Mouse (Mus musculus): ENCODE data around the gene Ankrd23.
A peak's percentile ranks its signal among the peaks of the same experiment; 100 is the strongest.

Gene Ankrd23

DNA sequence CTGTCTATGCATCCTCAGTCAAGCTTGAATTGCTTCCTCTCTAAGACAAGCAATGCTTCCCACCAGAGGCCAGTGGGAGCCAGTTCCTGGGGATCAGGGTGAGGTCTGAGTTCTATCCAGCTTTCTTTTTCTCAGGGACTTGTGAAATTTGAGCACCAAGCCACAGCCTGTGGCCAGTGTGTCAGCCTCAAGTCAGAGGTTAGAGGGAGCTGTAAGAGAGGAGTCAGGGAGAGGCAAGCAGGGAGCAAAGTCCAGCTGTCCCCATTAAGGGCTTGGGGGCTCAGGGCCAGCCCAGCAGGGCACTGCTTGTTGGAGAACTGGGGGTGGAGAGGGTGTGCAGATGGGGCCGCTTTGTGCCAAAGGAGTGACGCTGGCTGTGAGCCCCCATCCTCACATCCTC is 26.5 kb upstream of the Ankrd23 start:
- no peak for DNase-seq (ENCODE audit: low spot score in 2 of 2)

DNA sequence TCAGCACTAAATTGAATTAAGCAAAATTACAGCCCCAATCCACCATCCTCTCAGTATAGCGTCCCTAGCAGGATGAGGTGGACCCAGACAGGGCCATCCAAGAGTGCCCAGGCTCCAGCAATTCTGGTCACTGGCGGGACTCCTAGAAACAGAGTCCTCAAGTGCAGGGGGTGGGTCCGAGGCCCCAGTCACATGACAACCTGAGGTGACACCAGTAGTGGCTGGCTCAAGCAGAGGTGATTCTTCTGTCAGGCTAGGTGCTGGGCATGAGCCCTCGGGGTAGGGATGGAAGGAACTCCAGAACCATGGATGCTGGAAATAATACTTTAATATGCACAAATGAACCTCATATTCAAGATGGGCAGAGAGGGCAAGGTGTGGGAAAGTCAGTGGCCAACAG is 25.7 kb upstream of the Ankrd23 start:
- no peak for DNase-seq (ENCODE audit: low spot score in 2 of 2)

DNA sequence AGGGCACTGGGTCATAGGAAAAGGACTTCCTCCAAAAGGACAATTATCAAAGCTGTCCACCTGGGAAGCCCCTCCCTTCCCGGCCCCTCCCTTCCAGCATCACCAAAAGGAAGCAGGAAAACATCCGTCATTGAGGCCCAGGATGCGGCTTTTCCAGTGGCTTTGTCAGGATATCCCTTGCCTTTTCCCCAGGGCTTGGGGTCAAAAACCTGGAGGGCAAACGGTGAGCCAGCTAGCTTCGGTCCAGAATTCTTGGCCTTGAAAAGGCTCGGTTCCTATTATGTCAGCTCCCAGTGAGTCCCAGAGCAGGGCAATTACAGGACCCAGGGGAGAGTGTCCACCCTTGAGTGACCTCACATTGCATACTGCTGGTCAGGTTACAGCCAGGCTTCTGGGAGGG is 24.2 kb upstream of the Ankrd23 start:
- DNase-seq (ENCODE audit: low spot score in 2 of 2) = no peak

DNA sequence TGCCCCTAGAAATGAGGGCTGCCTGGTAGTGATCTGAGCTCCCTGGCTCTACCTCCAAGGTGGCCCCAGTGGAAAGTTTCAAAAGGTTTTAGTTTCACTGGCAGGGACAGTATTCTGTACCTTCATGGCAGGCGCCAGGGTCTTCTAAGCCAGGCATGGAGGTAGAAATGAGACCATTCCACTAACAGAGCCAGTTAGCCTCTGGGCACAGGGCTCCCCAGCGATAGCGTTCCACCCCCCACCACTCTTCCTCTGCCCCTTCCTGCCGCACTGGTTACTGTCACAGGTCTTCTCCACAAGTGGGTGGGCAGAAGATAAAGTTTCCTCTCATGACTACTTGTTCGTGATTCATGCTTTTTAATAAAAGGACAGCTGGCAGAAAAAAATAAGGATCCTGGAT is 23.2 kb upstream of the Ankrd23 start:
- DNase-seq (ENCODE audit: low spot score in 2 of 2) = no peak

DNA sequence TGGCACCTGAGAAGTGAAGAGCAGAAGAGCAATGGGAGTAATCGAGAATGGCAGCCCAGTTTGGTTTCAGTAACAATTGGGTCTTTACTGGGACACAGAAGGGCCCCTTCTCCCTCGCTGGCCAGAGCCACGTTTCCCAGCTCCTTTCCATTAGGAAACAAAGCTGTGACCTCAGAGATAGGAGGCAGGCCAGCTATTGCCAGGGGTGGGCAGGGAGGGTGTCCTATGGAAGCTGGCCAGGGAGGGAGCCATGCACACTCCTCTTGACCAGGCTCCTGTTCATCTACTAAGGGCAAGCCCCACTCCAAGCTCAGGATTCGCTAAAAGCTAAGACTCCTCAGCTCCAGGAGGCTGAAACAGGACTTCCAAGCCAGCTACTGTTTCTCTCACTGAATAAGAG is 22.6 kb upstream of the Ankrd23 start:
- DNase-seq (ENCODE audit: low spot score in 2 of 2) = no peak

DNA sequence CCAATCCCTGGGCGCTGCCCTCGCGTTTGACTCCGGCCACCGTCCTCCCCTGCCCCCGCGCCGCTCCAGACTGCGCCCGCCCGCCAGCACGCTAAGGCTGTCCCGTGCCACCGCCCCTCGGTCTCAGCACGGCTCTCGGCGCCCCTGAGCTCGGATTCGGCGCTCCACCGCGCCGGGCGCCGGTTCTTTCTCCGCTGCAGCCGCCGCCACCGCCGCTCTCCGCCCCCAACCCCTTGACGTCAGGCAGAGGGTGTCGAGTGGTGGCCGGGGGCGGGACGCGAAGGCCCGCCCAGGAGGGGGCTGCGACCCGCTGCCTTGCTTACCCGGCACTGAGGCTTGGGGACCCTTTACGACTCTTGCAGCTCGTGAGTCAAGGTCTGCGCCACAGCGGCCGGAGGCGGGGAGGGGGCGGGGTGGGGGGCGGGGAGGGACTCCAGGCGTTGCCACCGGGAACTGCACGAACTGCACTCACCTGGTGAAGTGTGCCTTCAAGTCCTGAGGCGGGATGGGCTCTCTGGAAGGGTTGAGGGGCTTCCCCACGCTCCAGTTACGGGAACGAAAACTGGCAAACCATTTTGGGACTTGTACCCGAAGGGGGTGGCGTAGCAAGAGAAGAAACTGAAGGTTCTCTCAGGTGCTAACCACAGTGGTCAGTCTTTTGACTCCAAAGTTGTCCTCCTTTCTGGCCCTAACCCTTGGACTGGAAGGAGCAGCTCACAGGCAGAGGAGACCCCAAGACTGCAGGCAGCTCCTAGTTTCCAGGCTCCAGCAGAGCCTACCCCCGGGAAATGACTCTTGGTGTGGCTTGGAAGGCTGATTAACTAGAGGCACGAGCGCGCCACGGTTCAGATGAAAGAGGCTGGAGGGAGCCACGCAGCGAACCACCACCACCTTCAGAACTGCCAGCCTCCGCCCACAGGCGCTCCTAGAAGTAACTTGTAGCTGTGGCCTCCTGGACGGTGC is 21.6 kb upstream of the Ankrd23 start, which contains the start of gene Sema4c:
Gene Sema4c (minus strand): TSS at position 319 of the 963 bp plus-strand sequence.
- peak; percentile 49 to 50 for DNase-seq (ENCODE audit: low spot score in 2 of 2)

DNA sequence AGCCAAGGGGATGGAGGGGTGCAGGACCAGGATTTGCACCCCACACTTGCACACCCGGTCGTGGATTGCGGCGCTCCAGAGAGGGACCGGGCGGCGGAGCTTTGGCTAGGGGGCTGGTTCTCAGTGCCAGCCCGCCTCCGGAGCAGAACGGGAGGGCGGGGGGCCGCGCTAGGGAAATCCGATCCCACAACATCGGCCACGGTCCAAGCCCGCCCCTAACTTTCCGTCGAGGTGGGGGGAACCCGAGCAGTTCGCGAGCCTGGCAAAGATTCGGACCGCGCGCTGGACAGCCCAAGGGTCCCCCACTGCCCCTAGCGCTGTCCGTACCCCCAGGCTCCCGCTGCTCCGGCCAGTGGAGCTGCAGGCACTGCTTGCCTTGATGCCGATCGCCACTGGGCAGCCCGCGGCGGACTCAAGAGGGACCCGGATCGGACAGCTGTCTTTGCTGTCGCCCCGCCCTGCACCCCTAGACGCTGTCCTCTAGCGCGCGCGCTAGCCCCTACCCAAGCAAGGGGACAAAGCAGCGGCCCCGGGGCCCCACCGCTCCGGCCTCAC is 20.9 kb upstream of the Ankrd23 start:
- peak; percentile 45 to 54 for DNase-seq (ENCODE audit: low spot score in 2 of 2)

DNA sequence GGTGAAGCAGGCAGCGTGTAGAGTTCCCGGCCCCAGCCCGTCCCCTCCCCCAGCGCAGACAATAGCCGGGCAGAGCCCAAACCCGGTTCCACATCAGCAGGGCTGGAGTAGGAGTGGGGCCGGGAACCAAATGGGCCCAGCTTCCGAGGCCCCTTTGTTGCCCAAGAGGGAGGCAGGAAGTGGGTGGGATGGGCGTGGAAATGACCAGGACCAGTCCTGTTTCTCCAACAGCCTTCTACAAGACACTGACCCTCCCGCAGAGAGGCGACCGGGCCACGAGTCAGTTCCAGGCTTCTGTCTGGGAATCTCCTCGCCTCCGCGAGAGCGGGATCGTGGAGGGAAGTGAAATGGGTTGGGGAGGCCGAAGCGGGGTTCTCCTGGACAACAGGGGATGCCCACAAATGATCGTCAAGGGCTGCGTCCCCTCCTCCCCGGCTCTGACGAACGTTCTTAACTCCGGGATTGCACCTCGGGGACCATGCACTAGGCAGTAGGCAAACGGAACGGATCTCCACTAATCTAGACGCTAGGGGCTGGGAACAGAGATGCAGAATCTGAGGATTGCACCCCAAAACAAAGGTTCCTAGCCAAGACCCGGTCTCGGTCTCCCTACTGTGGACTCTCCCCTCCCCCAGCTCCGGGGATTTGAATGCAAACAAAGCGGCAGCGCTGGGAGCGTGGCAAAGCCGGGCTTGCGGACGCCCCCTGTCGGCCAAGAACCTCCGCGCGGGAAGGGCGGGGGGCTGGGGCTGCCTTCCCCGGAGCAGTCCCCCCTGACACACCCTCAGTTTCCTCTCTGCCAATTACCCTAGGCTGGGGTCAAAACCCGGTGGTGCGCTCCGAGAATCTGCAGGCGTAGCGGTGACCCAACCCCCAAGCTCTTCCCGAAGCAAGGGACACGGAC is 20.1 kb upstream of the Ankrd23 start:
- DNase-seq (ENCODE audit: low spot score in 2 of 2) = peak; percentile 92 to 94

DNA sequence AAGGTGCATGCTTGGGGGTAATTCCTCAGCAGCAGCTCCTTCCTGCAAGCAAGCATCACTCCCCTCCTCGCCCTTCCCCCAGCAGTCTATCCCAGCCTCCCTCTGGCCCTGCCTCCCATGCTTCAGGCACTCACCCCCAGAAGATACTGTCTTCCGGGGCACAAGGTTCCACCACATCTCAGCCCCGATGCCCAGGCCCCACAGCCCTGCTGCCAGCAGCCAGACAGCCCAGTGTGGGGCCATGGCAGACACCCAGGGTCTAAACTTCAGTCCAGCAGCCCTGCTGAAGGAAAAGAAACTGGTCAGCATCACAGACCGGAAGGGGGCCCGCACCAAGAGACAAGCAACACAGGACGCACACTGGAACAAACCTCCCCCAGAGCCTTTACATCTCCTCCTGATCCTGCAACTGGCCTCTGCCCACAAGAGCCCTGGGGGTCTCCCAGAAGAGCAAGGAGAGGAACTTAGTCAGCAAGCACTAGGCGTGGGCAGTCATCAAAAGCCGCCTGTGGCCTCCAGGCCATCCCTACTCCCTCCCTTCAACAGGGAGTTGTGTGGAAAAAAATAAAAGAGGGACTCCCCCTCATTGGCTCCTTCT is 19.2 kb upstream of the Ankrd23 start:
- DNase-seq (ENCODE audit: low spot score in 2 of 2) = no peak

DNA sequence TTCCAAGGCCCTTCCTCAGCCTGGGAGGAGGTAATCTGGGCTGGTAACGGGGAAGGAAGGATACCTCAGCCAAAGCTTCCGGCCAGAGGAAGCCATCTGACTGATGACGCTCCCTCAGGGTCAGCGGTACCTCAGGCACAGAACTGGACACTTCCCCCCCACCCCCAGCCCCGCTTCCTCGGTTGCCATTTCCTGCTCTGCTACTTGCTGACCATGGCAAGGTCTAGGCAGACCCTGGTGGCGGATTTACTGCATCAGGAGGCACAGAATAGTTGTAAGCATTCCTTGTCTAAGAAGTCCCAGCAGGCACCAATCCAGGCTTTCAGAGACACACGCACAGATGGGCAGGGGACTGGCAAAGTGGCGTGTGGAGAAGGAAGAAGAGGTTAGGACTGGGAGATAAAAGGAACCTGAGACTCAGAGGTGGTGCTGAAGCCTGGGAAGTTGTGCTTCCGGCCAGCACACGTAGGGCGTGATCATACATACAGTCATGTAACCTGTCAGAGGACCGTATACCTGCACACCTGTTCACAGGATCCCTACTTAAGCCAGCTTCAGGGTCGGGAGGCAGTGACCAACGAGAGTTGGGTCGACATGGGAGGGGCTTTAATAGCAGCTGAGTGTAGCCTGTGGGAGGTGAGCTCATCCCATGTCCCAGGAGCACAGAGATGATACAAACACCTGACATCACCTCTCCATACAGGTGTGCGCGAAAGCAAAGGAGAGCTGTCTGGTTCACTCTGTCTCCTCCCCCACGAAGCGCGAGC is 18.1 kb upstream of the Ankrd23 start:
- no peak for DNase-seq (ENCODE audit: low spot score in 2 of 2)

DNA sequence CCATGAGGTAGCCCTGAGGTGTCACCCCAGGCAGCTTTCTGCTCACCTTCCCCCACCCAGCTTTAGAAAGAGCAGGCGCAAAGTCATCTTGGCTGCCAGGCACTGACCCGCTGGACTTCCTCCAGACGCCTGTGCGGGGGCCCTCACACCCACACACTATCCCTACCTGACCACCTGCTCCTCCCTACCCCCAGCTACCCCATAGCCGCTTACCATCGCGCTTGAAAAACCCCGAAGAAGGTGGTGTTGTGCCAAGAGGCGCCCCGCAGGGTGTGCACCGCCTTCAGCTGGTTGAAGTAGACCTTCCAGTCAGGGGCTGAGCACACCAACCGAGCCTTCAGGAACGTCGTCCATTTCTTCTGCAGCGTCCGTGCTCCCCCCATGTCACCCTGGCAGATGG is 15.8 kb upstream of the Ankrd23 start:
- no peak for DNase-seq (ENCODE audit: low spot score in 2 of 2)

DNA sequence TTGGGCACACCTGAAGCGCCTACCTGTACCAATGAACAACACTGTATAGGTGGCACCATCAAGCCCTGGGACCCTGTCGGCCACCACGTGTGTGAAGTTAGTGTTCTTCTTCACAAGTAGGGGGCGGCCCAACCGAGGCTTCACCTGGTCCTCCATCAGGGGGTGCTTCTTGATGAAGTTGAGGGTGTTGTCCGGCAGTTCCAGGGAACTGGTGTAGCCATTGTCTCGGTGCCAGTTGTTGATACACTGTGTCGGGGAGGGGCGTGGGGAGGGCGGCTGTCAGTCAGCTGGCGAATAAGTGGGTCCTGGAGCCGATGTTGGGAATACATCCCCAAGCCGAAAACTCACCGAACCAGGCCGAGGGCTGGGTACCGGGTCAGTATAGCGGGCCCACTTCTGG is 15.2 kb upstream of the Ankrd23 start:
- DNase-seq (ENCODE audit: low spot score in 2 of 2) = no peak

DNA sequence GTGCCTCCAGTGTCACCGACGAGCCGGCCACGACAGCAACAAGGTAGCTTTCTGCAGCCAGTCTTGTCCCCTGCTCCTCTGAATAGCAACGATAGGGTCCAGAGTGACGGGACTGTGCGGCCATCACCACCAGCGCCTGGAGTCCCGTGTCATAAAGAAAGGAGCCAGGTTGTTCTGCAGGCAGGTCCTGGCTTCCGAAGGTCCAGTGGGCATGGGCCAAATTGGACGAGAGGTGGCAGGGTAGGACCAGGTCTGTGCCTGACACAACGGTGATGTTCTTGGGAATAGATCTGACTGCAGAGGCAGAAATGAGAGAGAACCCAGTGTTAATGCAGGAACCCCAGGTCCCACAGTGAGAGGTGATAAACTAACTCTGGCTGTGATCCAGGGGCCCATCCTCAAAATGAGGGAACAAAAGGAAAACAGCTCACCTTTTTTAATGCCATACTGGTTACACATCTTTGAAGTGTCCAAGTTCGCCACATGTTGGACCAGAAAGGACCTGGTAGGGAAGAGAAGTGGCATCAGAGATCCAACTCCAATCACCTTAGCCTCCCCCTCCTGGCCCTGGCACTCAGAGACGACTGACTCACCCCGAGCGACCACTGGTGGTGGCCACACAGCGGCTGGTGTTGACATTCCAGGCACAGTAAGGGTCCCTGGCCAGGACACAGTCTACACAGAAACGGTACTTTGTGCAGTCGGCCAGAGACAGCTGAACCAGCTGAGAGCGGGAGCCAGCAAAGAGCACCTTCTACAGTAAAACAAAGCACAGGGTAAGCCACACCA is 13.6 kb upstream of the Ankrd23 start:
- DNase-seq (ENCODE audit: low spot score in 2 of 2) = no peak

DNA sequence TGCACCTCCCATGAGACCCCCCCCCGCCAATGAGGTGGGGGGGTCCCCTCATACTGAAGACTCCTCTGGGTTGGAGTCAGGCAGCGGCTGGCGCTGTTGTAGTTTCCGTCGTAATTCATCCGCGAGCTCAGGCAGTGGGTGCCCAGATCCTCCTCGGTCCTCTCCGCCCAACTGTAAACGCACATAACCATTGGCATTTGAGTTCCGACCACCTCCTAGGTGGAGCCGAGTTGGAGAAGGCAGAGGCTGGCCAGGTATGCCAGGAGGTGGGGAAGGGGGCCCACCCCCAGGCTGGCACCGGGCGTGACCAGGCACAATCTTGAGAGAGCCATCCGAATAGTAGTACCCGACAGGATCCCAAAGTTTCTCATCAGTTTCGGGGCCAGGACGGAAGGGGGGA is 12.8 kb upstream of the Ankrd23 start:
- DNase-seq (ENCODE audit: low spot score in 2 of 2) = no peak

DNA sequence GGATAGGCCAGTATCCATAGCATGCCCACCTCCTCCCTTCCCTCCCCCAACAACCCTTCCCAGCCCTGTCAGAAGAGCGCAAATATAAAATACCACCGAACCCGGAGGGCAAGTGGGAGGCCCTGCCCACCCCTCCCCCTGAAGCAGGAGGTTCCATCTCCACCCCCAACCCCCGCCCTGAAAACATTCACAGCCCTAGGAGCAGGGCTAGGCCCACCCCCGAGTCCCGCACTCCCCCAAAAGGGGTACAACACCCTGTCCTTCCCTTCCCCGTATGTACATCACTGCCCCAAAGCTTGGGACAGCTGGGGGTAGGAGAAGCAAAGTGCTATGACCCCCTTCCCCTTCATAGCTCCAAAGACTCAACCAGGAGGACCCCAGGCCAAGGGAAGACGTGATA is 12.1 kb upstream of the Ankrd23 start:
- no peak for DNase-seq (ENCODE audit: low spot score in 2 of 2)

DNA sequence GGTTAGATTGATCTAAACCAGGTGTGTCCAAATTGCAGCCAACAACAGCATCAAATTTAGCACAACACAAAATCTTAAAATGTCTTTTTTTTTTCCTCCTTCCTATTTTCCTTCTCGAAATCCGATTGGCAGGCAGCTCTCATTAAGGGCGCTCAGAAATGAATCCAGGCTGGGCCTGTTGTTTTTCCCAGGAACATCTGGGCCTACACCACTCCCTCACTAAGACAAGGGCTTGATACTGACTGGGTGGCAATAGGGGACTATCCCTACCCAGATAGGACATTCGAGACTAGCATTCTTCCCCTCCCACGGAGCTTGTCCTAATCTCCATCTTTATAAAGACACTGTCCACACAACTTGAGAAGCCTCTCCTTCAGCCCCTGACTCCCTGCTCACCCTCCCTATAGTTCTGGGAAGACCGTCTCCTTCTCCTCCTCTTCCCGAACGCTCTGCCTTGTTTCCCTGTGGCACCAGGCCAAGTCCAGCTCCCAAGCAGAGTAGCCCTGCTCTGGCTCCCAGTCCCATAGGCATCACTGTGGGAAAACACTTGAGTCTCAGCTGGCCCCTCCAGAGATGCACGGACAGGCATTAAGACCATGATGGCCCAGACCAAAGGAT is 11.4 kb upstream of the Ankrd23 start:
- DNase-seq (ENCODE audit: low spot score in 2 of 2) = no peak

DNA sequence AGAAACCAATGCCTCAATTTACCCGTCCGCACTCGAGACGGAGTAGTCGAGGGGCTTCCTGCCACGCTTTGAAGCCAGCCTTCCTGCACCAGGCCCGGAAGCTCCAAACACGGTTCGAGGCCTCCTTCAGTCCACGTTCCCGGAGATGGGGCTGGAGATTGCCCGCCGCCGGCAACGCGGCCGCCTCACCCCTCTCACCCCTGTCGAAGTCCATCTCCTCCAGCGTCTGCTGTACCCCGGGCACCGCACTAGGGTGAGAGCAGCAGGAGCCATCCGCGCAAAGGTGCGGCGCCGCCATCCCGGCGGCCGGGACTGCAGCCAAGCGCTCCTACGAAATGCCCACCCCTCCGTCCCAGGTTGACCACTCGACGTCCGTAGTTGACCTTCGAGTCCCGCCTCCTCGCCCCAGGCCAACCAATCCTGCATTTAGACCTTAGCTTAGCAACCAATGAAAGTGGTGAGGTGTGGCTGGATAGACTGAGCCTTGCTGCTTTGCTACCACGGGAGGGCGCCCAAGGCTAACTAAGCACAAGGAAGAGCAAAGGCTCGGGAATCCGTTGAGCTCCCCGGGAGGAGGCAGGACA is 10.3 kb upstream of the Ankrd23 start, which contains the start of gene Ankrd39:
Gene Ankrd39 (minus strand): TSS at position 558 of the 584 bp plus-strand sequence.
- DNase-seq (ENCODE audit: low spot score in 2 of 2) = peak; percentile 91 to 97

DNA sequence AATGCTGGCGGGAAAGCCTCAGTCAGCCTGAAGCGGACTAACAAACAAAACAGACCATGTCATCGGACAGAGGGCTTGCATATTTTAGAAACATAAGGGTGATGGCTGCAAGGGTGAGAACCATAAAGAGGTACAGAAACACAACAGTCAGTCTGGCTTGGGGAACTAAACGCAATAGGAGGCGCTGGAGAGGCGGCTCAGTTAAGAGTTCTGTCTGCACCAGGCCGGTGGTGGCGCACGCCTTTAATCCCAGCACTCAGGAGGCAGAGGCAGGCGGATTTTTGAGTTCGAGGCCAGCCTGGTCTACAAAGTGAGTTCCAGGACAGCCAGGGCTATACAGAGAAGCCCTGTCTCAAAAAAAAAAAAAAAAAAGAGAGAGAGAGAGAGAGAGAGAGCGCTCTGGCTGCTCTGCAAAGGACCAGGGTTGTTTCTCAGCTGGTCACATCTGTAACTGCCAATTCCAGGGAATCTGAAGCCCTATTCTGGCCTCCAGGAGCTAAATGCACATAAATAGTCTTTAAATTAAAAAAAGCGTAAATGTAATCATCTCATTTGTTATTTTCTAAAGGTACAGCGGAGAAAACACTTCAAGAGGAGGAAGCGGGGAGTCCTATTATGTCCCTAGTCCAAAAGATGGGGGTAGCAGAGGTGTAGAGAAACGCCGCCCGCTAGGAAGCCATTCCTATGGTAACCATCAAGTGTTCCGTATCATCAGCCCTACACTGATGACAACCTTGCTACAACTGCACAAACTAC is 9.3 kb upstream of the Ankrd23 start:
- no peak for DNase-seq (ENCODE audit: low spot score in 2 of 2)

DNA sequence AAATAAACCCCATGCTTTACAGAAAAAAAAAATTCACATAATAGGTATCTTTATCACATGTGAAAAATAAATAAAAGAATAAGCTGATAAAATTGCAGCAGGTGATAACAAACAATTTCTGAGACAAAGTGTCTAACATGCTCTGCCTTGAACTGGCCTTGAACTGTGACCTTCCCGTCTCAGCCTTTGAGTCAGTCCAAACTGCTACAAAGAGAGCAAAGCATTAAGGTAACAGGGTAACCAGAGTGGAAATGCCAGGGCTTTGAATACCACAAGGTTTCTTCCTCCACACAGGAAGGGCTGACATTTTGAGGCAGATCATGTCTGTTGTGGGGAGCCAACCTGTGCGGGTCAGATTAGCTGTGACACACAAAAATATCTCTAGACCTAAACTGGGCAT is 8.7 kb upstream of the Ankrd23 start:
- DNase-seq (ENCODE audit: low spot score in 2 of 2) = no peak
